Mouse (Mus musculus): Measurements from ENCODE around the gene Qrfp. TPM values are rescaled to one million over a fixed set of nuclear protein-coding genes. Genes with fewer than 3 reads are reported as not detected.

The Qrfp gene
- polyA plus RNA-seq, 1 experiment from 2014 or later = 0.09 TPM

GRCm38 (mm10) chr2:31811086-31811958, 942 bp upstream of the Qrfp start:
- peaks cover 45% of the 10 kb centered on the region for H3K4me1 ChIP-seq
- H3K27me3 ChIP-seq (replicated peaks) = 0 out of 2 replicates have a peak, but pooled peaks cover 7% of the 10 kb centered on the region
- H3K27ac ChIP-seq = no peak overlapping the region
- no peaks in the 10 kb centered on the region for H3K36me3 ChIP-seq (replicated peaks)
- H3K4me3 ChIP-seq = no peak overlapping the region
- no peak for ATAC-seq (replicated peaks)
- 83% methylated on average over 14 of the region's 14 CpGs for WGBS
- no peaks in the 10 kb centered on the region for H3K9me3 ChIP-seq
- no peak overlapping the region for H3K9ac ChIP-seq
- H3K4me2 ChIP-seq = no peak overlapping the region

- peak overlapping the region; percentile 78; the same call in 1 of the 2 replicates for H3K27ac ChIP-seq
- H3K4me2 ChIP-seq = no peak overlapping the region
- no peak overlapping the region for H3K9ac ChIP-seq
- H3K9me3 ChIP-seq = no peaks in the 10 kb centered on the region
- H3K36me3 ChIP-seq (replicated peaks) = no peaks in the 10 kb centered on the region
- WGBS = 41% methylated on average over 2 of the region's 2 CpGs
- H3K4me3 ChIP-seq = no peak overlapping the region
- ATAC-seq (replicated peaks) = 0 out of 2 replicates have a peak, but pooled peaks have one; percentile 5
- H3K4me1 ChIP-seq = peaks cover 59% of the 10 kb centered on the region
- 0 out of 2 replicates have a peak, but pooled peaks cover 3% of the 10 kb centered on the region for H3K27me3 ChIP-seq (replicated peaks)
These were observed 1.0 kb downstream of the Qrfp start for GRCm38 (mm10) chr2:31809358-31809740.

- Histone ChIP-seq H3K36me3 (replicated peaks) (no peaks in the 10 kb centered on the region), H3K4me1 (peaks cover 59% of the 10 kb centered on the region), H3K4me3 (no peak overlapping the region), H3K4me2 (no peak overlapping the region), H3K27me3 (replicated peaks) (0 out of 2 replicates have a peak, but pooled peaks cover 3% of the 10 kb centered on the region), H3K9ac (peak overlapping the region; percentile 15; the same call in 1 of the 2 replicates), H3K9me3 (no peaks in the 10 kb centered on the region), H3K27ac (peak overlapping the region; percentile 78)
- 29% methylated on average over 28 of the region's 28 CpGs for WGBS
- ATAC-seq (replicated peaks) = 0 out of 2 replicates have a peak, but pooled peaks have one; percentile 9
These were observed 1.7 kb downstream of the Qrfp start for GRCm38 (mm10) chr2:31808410-31809357.

- Histone ChIP-seq H3K4me1 (peaks cover 59% of the 10 kb centered on the region), H3K4me2 (peak overlapping the region; percentile 6; the same call in 1 of the 2 replicates), H3K27me3 (replicated peaks) (no peaks in the 10 kb centered on the region), H3K9me3 (no peaks in the 10 kb centered on the region), H3K27ac (peak overlapping the region; percentile 78), H3K9ac (no peak overlapping the region), H3K4me3 (no peak overlapping the region), H3K36me3 (replicated peaks) (peaks cover 4% of the 10 kb centered on the region; the same call in 1 of the 2 replicates)
- peak; percentile 62 for ATAC-seq (replicated peaks)
- WGBS = 17% methylated on average over 9 of the region's 9 CpGs
These were observed 3.6 kb downstream of the Qrfp start for GRCm38 (mm10) chr2:31806639-31807382.

- Histone ChIP-seq H3K27me3 (replicated peaks) (no peaks in the 10 kb centered on the region), H3K4me3 (no peak overlapping the region), H3K4me1 (peaks cover 35% of the 10 kb centered on the region), H3K36me3 (replicated peaks) (peaks cover 26% of the 10 kb centered on the region), H3K9me3 (no peaks in the 10 kb centered on the region), H3K4me2 (no peak overlapping the region), H3K27ac (no peak overlapping the region), H3K9ac (no peak overlapping the region)
- 85% methylated on average over 14 of the region's 14 CpGs for WGBS
- no peak for ATAC-seq (replicated peaks)
These were observed 6.9 kb downstream of the Qrfp start for GRCm38 (mm10) chr2:31803480-31803879.

GRCm38 (mm10) chr2:31802811-31803210, 7.6 kb downstream of the Qrfp start:
- H3K27me3 ChIP-seq (replicated peaks) = no peaks in the 10 kb centered on the region
- ATAC-seq (replicated peaks) = no peak
- H3K9me3 ChIP-seq = no peaks in the 10 kb centered on the region
- no peak overlapping the region for H3K4me2 ChIP-seq
- peaks cover 32% of the 10 kb centered on the region for H3K36me3 ChIP-seq (replicated peaks)
- H3K4me1 ChIP-seq = peaks cover 28% of the 10 kb centered on the region
- no peak overlapping the region for H3K9ac ChIP-seq
- whole genome bisulfite sequencing = 96% methylated on average over 8 of the region's 8 CpGs
- no peak overlapping the region for H3K27ac ChIP-seq
- H3K4me3 ChIP-seq = no peak overlapping the region

- WGBS = 90% methylated on average over 9 of the region's 9 CpGs
- H3K36me3 ChIP-seq (replicated peaks) = peaks cover 42% of the 10 kb centered on the region
These were observed 9.0 kb downstream of the Qrfp start for GRCm38 (mm10) chr2:31801416-31801815.

GRCm38 (mm10) chr2:31796943-31797342, 13.4 kb downstream of the Qrfp start:
- Histone ChIP-seq H3K9ac (no peak overlapping the region), H3K27me3 (replicated peaks) (no peaks in the 10 kb centered on the region), H3K4me2 (no peak overlapping the region), H3K4me1 (no peaks in the 10 kb centered on the region), H3K27ac (no peak overlapping the region), H3K4me3 (no peak overlapping the region), H3K36me3 (replicated peaks) (peaks cover 47% of the 10 kb centered on the region), H3K9me3 (no peaks in the 10 kb centered on the region)
- WGBS = 82% methylated on average over 3 of the region's 3 CpGs
- ATAC-seq (replicated peaks) = no peak

More at GRCm38 (mm10) chr2:31801416-31801815, 9.0 kb downstream of the Qrfp start:
- Histone ChIP-seq H3K4me2 (no peak overlapping the region), H3K4me3 (no peak overlapping the region), H3K9ac (no peak overlapping the region), H3K27me3 (replicated peaks) (no peaks in the 10 kb centered on the region), H3K4me1 (peaks cover 15% of the 10 kb centered on the region), H3K9me3 (no peaks in the 10 kb centered on the region), H3K27ac (no peak overlapping the region)
- ATAC-seq (replicated peaks) = no peak

- H3K9ac ChIP-seq = no peak overlapping the region
- H3K4me1 ChIP-seq = 0 out of 2 replicates have a peak, but pooled peaks cover 4% of the 10 kb centered on the region
- peaks cover 16% of the 10 kb centered on the region; the same call in 1 of the 2 replicates for H3K36me3 ChIP-seq (replicated peaks)
These were observed 17.8 kb downstream of the Qrfp start for GRCm38 (mm10) chr2:31792611-31793010.

GRCm38 (mm10) chr2:31791260-31791659, 19.1 kb downstream of the Qrfp start:
- Histone ChIP-seq H3K4me2 (no peak overlapping the region), H3K27me3 (replicated peaks) (no peaks in the 10 kb centered on the region), H3K9me3 (no peaks in the 10 kb centered on the region), H3K4me1 (peaks cover 9% of the 10 kb centered on the region; the same call in 1 of the 2 replicates), H3K4me3 (no peak overlapping the region), H3K36me3 (replicated peaks) (peaks cover 5% of the 10 kb centered on the region; the same call in 1 of the 2 replicates), H3K9ac (no peak overlapping the region), H3K27ac (0 out of 2 replicates have a peak overlapping the region, but pooled peaks have one; percentile 27)
- ATAC-seq (replicated peaks) = no peak
- 82% methylated on average over 8 of the region's 8 CpGs for WGBS

More at GRCm38 (mm10) chr2:31792611-31793010, 17.8 kb downstream of the Qrfp start:
- Histone ChIP-seq H3K27ac (no peak overlapping the region), H3K4me2 (no peak overlapping the region), H3K4me3 (no peak overlapping the region), H3K27me3 (replicated peaks) (no peaks in the 10 kb centered on the region), H3K9me3 (no peaks in the 10 kb centered on the region)
- WGBS = 80% methylated on average over 6 of the region's 6 CpGs
- no peak for ATAC-seq (replicated peaks)

GRCm38 (mm10) chr2:31790728-31791251, 19.6 kb downstream of the Qrfp start:
- ATAC-seq (replicated peaks) = 0 out of 2 replicates have a peak, but pooled peaks have one; percentile 38
- Histone ChIP-seq H3K4me1 (peaks cover 9% of the 10 kb centered on the region; the same call in 1 of the 2 replicates), H3K9me3 (no peaks in the 10 kb centered on the region), H3K4me2 (no peak overlapping the region), H3K27ac (peak overlapping the region; percentile 27; the same call in 1 of the 2 replicates), H3K27me3 (replicated peaks) (no peaks in the 10 kb centered on the region), H3K4me3 (no peak overlapping the region), H3K9ac (no peak overlapping the region), H3K36me3 (replicated peaks) (peaks cover 4% of the 10 kb centered on the region; the same call in 1 of the 2 replicates)
- WGBS = 64% methylated on average over 13 of the region's 13 CpGs

All from midbrain, embryonic 15.5 days (tissue).